Mouse (Mus musculus): ENCODE results near the gene Olfr1344. TPM values are rescaled to one million over a fixed set of nuclear protein-coding genes. Genes with fewer than 3 reads are reported as not detected.

Gene Olfr1344
- not detected in 2 replicates for total RNA-seq (2023)

GRCm38 (mm10) chr7:6438388-6438787 is at the start of gene Olfr1344:
Olfr1344 (plus strand) TSS chr7:6438688.

DNA sequence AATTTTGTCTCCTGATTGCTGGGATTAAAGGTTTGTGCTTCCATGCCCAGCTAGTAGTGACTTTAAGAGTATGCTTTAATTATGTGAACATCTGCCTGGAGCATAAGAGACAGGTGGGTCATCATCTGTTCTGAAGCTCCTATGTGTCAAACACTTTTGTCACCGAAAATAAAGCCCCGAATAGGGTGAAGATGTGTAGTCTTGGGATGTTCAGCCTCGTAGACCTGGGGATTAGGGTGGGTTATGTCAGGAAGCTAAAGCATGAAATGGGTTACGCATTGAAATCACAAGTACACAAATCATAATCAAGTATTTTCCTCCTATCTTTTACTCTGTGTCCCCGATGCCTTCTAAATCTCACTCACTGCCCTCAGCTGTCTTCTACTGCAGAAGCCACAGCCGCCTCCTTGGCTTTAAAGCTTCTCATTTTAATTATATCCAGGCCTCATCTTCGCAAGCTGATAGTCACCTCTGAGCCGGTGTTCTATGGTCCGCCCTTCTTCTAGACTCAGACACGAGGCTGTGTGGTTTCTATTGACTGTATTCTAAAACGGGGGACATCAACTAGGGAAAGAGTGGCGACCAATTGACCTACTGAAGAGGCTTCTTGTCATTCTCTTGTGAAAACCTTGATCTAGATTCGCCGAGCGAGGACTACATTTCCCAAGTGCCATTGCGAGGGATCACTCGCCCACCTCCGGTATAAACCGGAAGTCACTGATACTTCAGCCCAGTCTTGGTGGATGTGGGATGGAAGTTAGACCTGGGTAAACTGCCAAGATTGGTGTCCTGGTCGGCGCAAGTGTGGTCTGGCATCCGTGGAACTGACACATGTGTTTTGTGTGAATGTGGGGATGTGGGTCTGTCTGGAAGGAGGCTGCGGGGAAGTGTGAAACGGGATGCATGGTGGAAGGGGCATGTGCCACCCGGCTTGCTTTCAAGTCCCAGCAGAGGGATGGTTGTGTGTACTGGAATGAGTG is 40.2 kb upstream of the Olfr1344 start, which contains the start of gene Smim17:
Gene Smim17 (plus strand): TSS at position 720 of the 980 bp plus-strand sequence.

GRCm38 (mm10) chr7:6410043-6410442 is 28.4 kb upstream of the Olfr1344 start, which contains the start of gene Gm20715:
Gm20715 (plus strand) TSS chr7:6410277.

GRCm38 (mm10) chr7:6455868-6456267 is 17.4 kb downstream of the Olfr1344 start, which contains the start of gene Olfr1336:
Olfr1336 (plus strand) TSS chr7:6456168.

GRCm38 (mm10) chr7:6466951-6467350 is 28.5 kb downstream of the Olfr1344 start, which contains the start of gene Olfr1346:
Olfr1346 (plus strand) TSS chr7:6467101.

DNA sequence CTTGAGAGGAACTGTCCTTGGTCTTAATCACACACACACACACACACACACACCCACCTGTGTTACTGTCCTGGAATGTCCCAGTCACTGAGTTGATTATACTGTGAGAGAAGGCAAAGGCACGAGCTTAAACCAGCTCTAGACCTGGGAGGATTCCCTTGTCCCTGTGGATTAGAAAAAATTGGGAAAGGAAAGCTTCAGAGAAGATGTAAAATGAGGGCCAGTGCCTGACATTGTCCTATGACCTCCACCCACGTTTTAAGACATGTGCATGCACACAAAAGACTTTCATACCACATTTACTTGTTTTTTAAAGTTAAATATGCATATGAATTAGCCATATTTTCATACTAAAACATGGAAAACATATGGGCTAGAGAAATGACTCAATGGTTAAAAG is 48.4 kb downstream of the Olfr1344 start, which contains the start of gene Olfr5:
Gene Olfr5 (minus strand): TSS at position 101 of the 400 bp plus-strand sequence.

Other genes with a start within 250 kb of the Olfr1344 start
- gene Galp, start 241.6 kb upstream of the Olfr1344 start, total RNA-seq (2023), result not detected in 2 replicates
- gene Zscan5b, start 216.4 kb upstream of the Olfr1344 start, total RNA-seq (2023), result not detected in 2 replicates
- not detected in 2 replicates for gene Epp13, start 186.0 kb upstream of the Olfr1344 start, total RNA-seq (2023)
- 0.16 and 0.34 TPM in 2 replicates for gene Zfp667, start 152.1 kb upstream of the Olfr1344 start, total RNA-seq (2023)
- gene Zfp583, start 107.4 kb upstream of the Olfr1344 start, total RNA-seq (2023), result 1.1 TPM in 1 of 2 replicates, not detected in the other
- gene Gm3854, start 94.9 kb upstream of the Olfr1344 start, total RNA-seq (2023), result not detected in 2 replicates
- gene Zfp78, start 75.4 kb upstream of the Olfr1344 start, total RNA-seq (2023), result 0.52 and 0.69 TPM in 2 replicates
- 1.8 and 2.3 TPM in 2 replicates for gene Zfp28, start 55.4 kb upstream of the Olfr1344 start, total RNA-seq (2023)
- gene Smim17, start 40.0 kb upstream of the Olfr1344 start, total RNA-seq (2023), result not detected in 2 replicates
- 0.09 TPM in 1 of 2 replicates, not detected in the other for gene Gm20715, start 28.4 kb upstream of the Olfr1344 start, total RNA-seq (2023)
- not detected in 2 replicates for gene Olfr1336, start 17.5 kb downstream of the Olfr1344 start, total RNA-seq (2023)
- gene Olfr1346, start 28.4 kb downstream of the Olfr1344 start, total RNA-seq (2023), result not detected in 2 replicates
- gene Olfr5, start 48.3 kb downstream of the Olfr1344 start, total RNA-seq (2023), result not detected in 2 replicates
- gene Olfr1347, start 61.1 kb downstream of the Olfr1344 start, total RNA-seq (2023), result not detected in 2 replicates
- gene Olfr1348, start 70.1 kb downstream of the Olfr1344 start, total RNA-seq (2023), result not detected in 2 replicates
- gene Olfr1349, start 84.3 kb downstream of the Olfr1344 start, total RNA-seq (2023), result not detected in 2 replicates
- not detected in 2 replicates for gene Olfr1350, start 126.2 kb downstream of the Olfr1344 start, total RNA-seq (2023)

Data from neutrophil, adult 65 days (primary cell).